Mouse (Mus musculus): ENCODE data around the gene Dgkg. TPM values are rescaled to one million over a fixed set of nuclear protein-coding genes. Genes with fewer than 3 reads are reported as not detected.
A peak's percentile ranks its signal among the peaks of the same experiment; 100 is the strongest.

Dgkg gene
- polyA plus RNA-seq, 1 experiment from 2014 or later: 0.86 TPM

GRCm38 (mm10) chr16:22433944-22434343 lies 223.1 kb downstream of the Dgkg start:
- peaks cover 3% of the 10 kb centered on the region for H3K4me1 ChIP-seq (replicated peaks; ENCODE audit: control insufficient read depth, insufficient read depth, low read length)
- H3K4me2 ChIP-seq: peak overlapping the region; percentile 35; the same call in 1 of the 2 replicates
- ATAC-seq (replicated peaks; ENCODE audit: low FRiP score): no peak
- H3K27ac ChIP-seq (ENCODE audit: low read depth, low read length): no peak overlapping the region
- 48% methylated on average over 12 of the region's 12 CpGs for WGBS
- no peaks in the 10 kb centered on the region; the same call in 1 of the 2 replicates for H3K27me3 ChIP-seq (replicated peaks; ENCODE audit: control insufficient read depth, insufficient read depth, low read length)
- H3K9ac ChIP-seq (ENCODE audit: low read depth, low read length): no peak overlapping the region
- no peaks in the 10 kb centered on the region for H3K36me3 ChIP-seq (ENCODE audit: control insufficient read depth, insufficient read depth, low read length)
- DNase-seq (ENCODE audit: low spot score): no peak
- H3K9me3 ChIP-seq (ENCODE audit: control insufficient read depth, low read length): no peaks in the 10 kb centered on the region
- no peak overlapping the region for H3K4me3 ChIP-seq (ENCODE audit: low read depth, low read length)

GRCm38 (mm10) chr16:22431773-22432172 lies 225.2 kb downstream of the Dgkg start:
- H3K9ac ChIP-seq (ENCODE audit: low read depth, low read length): no peak overlapping the region
- ATAC-seq (replicated peaks; ENCODE audit: low FRiP score): no peak
- H3K27ac ChIP-seq (ENCODE audit: low read depth, low read length): no peak overlapping the region
- H3K9me3 ChIP-seq (ENCODE audit: control insufficient read depth, low read length): no peaks in the 10 kb centered on the region
- no peaks in the 10 kb centered on the region for H3K36me3 ChIP-seq (ENCODE audit: control insufficient read depth, insufficient read depth, low read length)
- DNase-seq (ENCODE audit: low spot score): no peak
- 54% methylated on average over 12 of the region's 12 CpGs for WGBS
- peaks cover 3% of the 10 kb centered on the region for H3K4me1 ChIP-seq (replicated peaks; ENCODE audit: control insufficient read depth, insufficient read depth, low read length)
- no peak overlapping the region for H3K4me3 ChIP-seq (ENCODE audit: low read depth, low read length)
- H3K4me2 ChIP-seq: no peak overlapping the region
- H3K27me3 ChIP-seq (replicated peaks; ENCODE audit: control insufficient read depth, insufficient read depth, low read length): no peaks in the 10 kb centered on the region

- peaks cover 3% of the 10 kb centered on the region for H3K4me1 ChIP-seq (replicated peaks; ENCODE audit: control insufficient read depth, insufficient read depth, low read length)
- no peaks in the 10 kb centered on the region for H3K36me3 ChIP-seq (ENCODE audit: control insufficient read depth, insufficient read depth, low read length)
- H3K4me2 ChIP-seq: no peak overlapping the region
- DNase-seq (ENCODE audit: low spot score) (no peak), ATAC-seq (replicated peaks; ENCODE audit: low FRiP score) (no peak)
- H3K9ac ChIP-seq (ENCODE audit: low read depth, low read length): no peak overlapping the region
- H3K27me3 ChIP-seq (replicated peaks; ENCODE audit: control insufficient read depth, insufficient read depth, low read length): no peaks in the 10 kb centered on the region
- H3K9me3 ChIP-seq (ENCODE audit: control insufficient read depth, low read length): no peaks in the 10 kb centered on the region
- H3K4me3 ChIP-seq (ENCODE audit: low read depth, low read length): no peak overlapping the region
- WGBS: 54% methylated on average over 2 of the region's 2 CpGs
- H3K27ac ChIP-seq (ENCODE audit: low read depth, low read length): no peak overlapping the region
Measured at GRCm38 (mm10) chr16:22431335-22431734, 225.7 kb downstream of the Dgkg start.

- Histone ChIP-seq H3K9ac (ENCODE audit: low read depth, low read length) (no peak overlapping the region), H3K9me3 (ENCODE audit: control insufficient read depth, low read length) (no peaks in the 10 kb centered on the region), H3K4me2 (no peak overlapping the region), H3K4me1 (replicated peaks; ENCODE audit: control insufficient read depth, insufficient read depth, low read length) (peaks cover 3% of the 10 kb centered on the region), H3K36me3 (ENCODE audit: control insufficient read depth, insufficient read depth, low read length) (no peaks in the 10 kb centered on the region), H3K27ac (ENCODE audit: low read depth, low read length) (no peak overlapping the region), H3K27me3 (replicated peaks; ENCODE audit: control insufficient read depth, insufficient read depth, low read length) (no peaks in the 10 kb centered on the region), H3K4me3 (ENCODE audit: low read depth, low read length) (no peak overlapping the region)
- DNase-seq (ENCODE audit: low spot score) (no peak), ATAC-seq (replicated peaks; ENCODE audit: low FRiP score) (no peak)
- 80% methylated on average over 16 of the region's 16 CpGs for WGBS
Measured at GRCm38 (mm10) chr16:22430211-22430951, 226.6 kb downstream of the Dgkg start.

GRCm38 (mm10) chr16:22429377-22429776 lies 227.6 kb downstream of the Dgkg start:
- no peak for DNase-seq (ENCODE audit: low spot score)

GRCm38 (mm10) chr16:22428853-22429341 lies 228.1 kb downstream of the Dgkg start:
- Histone ChIP-seq H3K27ac (ENCODE audit: low read depth, low read length) (no peak overlapping the region), H3K9me3 (ENCODE audit: control insufficient read depth, low read length) (no peaks in the 10 kb centered on the region), H3K27me3 (replicated peaks; ENCODE audit: control insufficient read depth, insufficient read depth, low read length) (no peaks in the 10 kb centered on the region), H3K4me3 (ENCODE audit: low read depth, low read length) (no peak overlapping the region), H3K4me1 (replicated peaks; ENCODE audit: control insufficient read depth, insufficient read depth, low read length) (no peaks in the 10 kb centered on the region; the same call in none of the 2 replicates), H3K36me3 (ENCODE audit: control insufficient read depth, insufficient read depth, low read length) (no peaks in the 10 kb centered on the region; the same call in 1 of the 2 replicates), H3K4me2 (peak overlapping the region; percentile 26), H3K9ac (ENCODE audit: low read depth, low read length) (no peak overlapping the region)
- 10% methylated on average over 9 of the region's 9 CpGs for WGBS
- DNase-seq (ENCODE audit: low spot score) (peak; percentile 66), ATAC-seq (replicated peaks; ENCODE audit: low FRiP score) (peak; percentile 85)

More at GRCm38 (mm10) chr16:22429377-22429776, 227.6 kb downstream of the Dgkg start:
- ATAC-seq (replicated peaks; ENCODE audit: low FRiP score): peak; percentile 8; the same call in 1 of the 2 replicates
- WGBS: 23% methylated on average over 8 of the region's 8 CpGs
- Histone ChIP-seq H3K27ac (ENCODE audit: low read depth, low read length) (no peak overlapping the region), H3K9ac (ENCODE audit: low read depth, low read length) (no peak overlapping the region), H3K4me2 (peak overlapping the region; percentile 26), H3K36me3 (ENCODE audit: control insufficient read depth, insufficient read depth, low read length) (no peaks in the 10 kb centered on the region; the same call in 1 of the 2 replicates), H3K4me3 (ENCODE audit: low read depth, low read length) (no peak overlapping the region), H3K9me3 (ENCODE audit: control insufficient read depth, low read length) (no peaks in the 10 kb centered on the region), H3K4me1 (replicated peaks; ENCODE audit: control insufficient read depth, insufficient read depth, low read length) (peaks cover 3% of the 10 kb centered on the region), H3K27me3 (replicated peaks; ENCODE audit: control insufficient read depth, insufficient read depth, low read length) (no peaks in the 10 kb centered on the region)

GRCm38 (mm10) chr16:22426866-22427265 lies 230.2 kb downstream of the Dgkg start:
- Histone ChIP-seq H3K9ac (ENCODE audit: low read depth, low read length) (no peak overlapping the region), H3K27ac (ENCODE audit: low read depth, low read length) (no peak overlapping the region), H3K9me3 (ENCODE audit: control insufficient read depth, low read length) (no peaks in the 10 kb centered on the region), H3K4me1 (replicated peaks; ENCODE audit: control insufficient read depth, insufficient read depth, low read length) (no peaks in the 10 kb centered on the region; the same call in none of the 2 replicates), H3K27me3 (replicated peaks; ENCODE audit: control insufficient read depth, insufficient read depth, low read length) (no peaks in the 10 kb centered on the region), H3K36me3 (ENCODE audit: control insufficient read depth, insufficient read depth, low read length) (no peaks in the 10 kb centered on the region; the same call in 1 of the 2 replicates), H3K4me3 (ENCODE audit: low read depth, low read length) (no peak overlapping the region), H3K4me2 (no peak overlapping the region)
- ATAC-seq (replicated peaks; ENCODE audit: low FRiP score): no peak
- 77% methylated on average over 7 of the region's 7 CpGs for WGBS
- no peak for DNase-seq (ENCODE audit: low spot score)

GRCm38 (mm10) chr16:22422256-22422655 lies 234.8 kb downstream of the Dgkg start:
- WGBS: 83% methylated on average over 5 of the region's 5 CpGs
- H3K4me2 ChIP-seq: no peak overlapping the region
- no peak overlapping the region for H3K9ac ChIP-seq (ENCODE audit: low read depth, low read length)
- no peak overlapping the region for H3K4me3 ChIP-seq (ENCODE audit: low read depth, low read length)
- H3K9me3 ChIP-seq (ENCODE audit: control insufficient read depth, low read length): no peaks in the 10 kb centered on the region
- no peaks in the 10 kb centered on the region; the same call in 1 of the 2 replicates for H3K36me3 ChIP-seq (ENCODE audit: control insufficient read depth, insufficient read depth, low read length)
- DNase-seq (ENCODE audit: low spot score) (no peak), ATAC-seq (replicated peaks; ENCODE audit: low FRiP score) (no peak)
- no peaks in the 10 kb centered on the region for H3K27me3 ChIP-seq (replicated peaks; ENCODE audit: control insufficient read depth, insufficient read depth, low read length)
- H3K4me1 ChIP-seq (replicated peaks; ENCODE audit: control insufficient read depth, insufficient read depth, low read length): no peaks in the 10 kb centered on the region
- no peak overlapping the region for H3K27ac ChIP-seq (ENCODE audit: low read depth, low read length)
